Mouse (Mus musculus): ENCODE data around the gene Mfsd9.

Mfsd9 gene

DNA sequence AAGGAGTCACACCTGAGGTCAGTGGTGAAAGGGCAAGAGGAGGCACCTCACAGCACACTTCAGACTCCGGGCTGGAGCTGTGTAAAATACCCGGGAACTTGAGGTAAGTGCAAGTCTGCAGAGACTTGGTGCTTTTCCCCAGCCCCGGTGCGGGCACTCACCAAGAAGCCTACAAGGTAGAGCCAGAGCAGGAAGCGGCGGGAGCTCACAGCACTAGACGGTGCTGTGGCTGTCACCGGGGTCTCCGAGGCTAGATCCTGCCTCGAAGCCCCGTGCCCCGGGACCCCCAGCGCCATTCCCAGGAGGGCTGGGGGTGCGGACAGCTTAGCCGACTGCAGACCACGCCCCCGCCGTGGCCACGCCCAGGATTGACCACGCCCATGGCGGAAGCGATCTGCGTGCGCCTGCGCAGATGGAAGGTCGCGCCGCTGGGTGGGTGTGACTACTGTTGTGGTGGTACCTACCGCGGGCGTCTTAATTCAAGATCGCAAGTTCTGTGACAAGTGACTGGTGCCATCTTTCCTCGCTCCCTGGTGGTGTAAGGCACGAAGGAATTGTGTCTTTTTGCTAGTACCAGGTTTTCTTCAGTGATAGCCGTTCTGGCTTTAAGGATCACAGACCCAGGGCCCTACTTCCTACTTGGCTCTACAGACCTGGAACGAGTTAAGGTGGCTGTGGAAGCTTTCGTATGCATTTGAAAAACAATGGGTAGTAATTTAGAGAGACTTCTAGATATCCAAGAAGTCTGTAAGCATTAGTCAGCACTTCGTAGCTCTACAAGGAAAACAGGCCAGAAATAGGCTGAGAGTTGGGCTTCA, at the start of gene Mfsd9:
TSS of gene Mfsd9 (minus strand) at position 364 of the 818 bp plus-strand sequence.
- peak; percentile 81 for DNase-seq (ENCODE audit: low read depth, low spot score)

DNA sequence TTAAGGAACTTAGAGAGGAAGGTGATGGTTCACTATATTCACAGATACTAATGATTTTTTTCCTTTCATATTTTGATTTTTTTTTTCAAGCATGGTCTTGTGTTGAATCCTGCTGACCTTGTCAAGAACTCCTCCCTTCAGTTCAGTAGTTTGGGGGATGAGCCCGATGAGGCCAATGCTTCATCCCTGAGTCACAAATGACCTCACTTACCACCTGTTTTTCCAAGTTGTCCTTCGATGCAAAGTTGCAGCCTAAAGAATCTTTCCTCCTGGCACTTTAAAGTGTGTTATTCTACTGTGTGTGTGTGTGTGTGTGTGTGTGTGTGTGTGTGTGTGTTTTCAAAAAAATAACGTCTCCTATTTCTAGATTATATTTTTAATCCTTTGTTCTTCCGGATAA, 45.0 kb upstream of the Mfsd9 start:
- DNase-seq (ENCODE audit: low read depth, low spot score), result no peak

DNA sequence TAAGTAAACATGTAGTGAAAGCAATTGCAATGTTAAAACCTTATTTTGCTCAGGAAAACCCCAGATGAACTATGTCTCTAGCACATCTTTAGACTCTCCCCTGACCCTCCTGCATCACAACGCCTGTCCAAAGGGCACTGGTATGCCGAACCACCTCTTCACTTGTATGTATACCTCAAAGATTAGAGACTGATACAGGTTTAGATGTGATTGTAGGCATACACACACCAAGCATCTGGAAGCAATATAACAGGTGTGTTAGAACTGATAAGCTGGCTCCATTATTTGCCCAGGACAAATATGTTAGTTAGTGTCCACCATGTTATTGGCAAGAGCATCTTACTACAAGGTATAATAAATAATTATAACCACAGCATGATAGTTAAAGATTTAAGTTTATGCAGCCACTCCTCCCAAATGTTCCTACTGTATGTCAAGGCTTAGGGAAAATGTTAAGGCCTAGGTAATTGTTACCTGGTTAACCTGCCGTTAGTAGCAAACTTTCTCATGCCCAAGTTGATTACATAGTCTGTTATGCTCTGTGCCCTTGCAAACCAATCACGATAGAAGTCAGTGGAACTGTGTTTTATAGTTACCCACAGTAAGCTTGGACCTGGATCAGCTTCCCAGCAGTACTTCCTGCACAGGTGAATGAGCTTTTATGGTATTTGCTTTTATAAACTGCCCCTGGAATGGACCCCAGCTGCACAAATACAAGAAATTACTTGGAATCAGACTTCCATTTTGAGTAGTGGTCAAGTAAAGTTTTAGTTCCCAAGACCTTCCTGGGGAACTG, 40.4 kb upstream of the Mfsd9 start:
- no peak for DNase-seq (ENCODE audit: low read depth, low spot score)

DNA sequence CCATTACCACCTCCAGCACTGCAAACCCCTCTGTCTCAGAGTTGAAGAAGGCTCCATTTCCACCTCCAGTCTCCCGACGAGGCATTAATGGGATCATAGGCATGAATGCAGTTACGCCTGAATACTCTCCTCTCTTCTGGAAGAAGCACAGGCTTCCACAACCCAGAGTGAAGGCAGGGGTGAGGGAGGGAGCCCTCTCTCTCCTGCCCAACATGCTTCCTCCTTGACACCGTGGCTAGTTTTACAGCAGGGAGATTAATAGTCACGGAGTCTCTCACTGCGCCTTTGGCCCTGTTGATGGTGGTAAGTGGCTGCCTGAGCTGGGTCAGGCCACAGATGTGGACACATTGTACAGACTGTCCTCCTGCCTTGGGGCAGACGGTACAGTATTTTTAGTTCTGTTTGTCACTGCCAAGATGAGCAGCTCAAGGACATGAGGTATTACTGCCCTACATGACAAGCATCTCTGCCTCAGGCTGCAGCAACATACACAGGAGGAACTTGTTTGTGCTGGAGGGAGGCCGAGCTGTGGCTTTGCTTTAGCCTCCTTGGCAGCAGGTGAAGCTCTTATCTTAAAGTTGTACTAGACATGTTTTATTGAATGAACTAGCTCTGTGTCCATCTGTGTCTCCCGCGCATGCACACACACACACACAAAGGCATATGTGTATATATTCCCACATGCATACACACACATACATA, 38.9 kb upstream of the Mfsd9 start:
- peak; percentile 83 for DNase-seq (ENCODE audit: low read depth, low spot score)

DNA sequence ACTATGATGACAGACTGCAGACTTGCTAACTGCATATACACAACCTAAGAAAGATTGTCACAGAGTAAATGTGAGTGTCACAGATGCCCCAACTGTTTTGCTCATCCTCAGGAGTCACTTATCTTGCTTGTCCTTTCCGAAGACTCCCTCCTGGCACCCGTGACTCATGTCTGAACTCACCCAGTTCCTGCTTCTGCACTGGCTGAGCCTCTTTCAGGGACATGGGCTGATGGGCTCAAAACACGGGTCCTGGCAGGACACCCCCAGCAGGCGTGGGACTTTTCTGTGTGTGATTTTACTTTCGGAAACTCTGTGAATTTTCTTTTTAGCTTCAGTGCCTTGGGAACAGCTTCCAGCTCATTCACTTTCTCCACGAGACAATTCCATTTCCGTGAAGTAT, 35.3 kb upstream of the Mfsd9 start:
- no peak for DNase-seq (ENCODE audit: low read depth, low spot score)

DNA sequence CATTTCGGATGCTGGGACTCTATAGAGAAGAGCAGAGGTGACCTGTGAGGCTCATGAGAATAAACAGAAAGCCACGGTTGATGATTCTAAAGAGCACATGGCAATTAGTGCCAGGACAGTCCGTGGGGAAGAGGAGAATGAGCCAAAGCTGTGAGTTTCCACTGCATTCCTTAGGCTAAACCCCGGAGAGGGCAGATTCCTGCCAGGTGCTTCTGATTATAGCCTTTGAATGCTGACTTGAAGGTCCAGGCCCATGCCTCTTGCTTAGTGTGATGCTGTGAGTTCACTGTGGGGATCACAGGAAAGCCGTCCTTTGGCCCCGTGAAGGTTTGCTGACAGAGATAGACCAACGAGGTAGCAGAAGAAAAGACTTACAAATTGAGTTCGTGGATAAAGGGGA, 34.4 kb upstream of the Mfsd9 start:
- DNase-seq (ENCODE audit: low read depth, low spot score), result no peak

DNA sequence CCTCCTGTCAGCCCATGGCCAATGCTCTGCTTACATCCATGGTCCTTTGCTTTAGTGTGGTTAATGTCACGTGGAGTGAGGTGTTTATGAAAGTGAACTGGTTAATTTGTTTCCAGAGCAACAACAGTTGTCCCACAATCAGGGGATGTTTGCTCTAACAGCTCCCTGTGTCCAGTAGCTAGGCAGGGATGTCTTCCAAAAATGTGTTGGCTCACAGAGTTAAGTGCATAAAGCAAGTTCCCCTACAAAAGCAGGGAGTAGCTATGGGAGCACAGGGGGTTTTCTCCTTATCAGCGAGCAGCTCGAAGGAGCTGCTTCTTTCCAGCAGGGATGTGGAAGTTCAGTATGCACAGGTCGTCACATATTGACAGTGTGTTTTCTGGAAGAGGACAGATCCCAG, 34.0 kb upstream of the Mfsd9 start:
- DNase-seq (ENCODE audit: low read depth, low spot score), result no peak

DNA sequence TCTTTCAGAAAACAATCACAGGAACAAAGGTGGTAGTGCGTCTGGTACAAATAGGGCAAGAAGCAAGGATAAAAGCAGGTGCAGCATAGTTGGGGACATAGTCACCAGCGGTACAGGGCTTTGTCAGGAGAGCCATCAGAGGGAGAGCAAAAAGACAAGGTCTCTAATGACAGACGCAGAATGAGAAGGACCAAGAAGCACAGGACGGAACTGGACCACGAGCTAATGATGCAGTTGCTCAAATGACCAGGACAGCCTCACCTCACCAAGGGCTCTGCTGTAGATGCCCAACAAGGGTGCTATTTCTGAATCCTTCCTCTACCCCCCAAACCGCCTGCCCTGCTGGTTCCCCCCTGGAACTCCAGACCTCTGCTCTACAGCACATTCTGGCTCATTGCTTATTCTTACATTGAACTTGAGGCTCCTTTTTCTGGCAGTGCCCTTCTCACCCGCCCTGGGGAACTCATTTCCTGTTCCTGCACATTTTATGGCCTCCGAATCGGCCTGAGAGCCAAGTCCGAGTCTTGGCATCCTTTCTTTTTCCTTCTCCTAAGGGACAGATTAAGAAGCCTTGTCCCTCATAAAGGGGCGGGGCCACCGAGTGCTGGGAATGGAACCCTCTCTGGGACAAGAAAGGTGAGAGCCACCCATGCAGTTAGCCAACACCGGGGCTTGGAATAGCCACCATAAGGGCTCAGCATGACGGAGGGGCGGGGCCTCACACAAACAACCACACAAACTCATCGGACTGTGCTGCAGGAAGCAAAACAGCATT, 24.8 kb upstream of the Mfsd9 start:
- DNase-seq (ENCODE audit: low read depth, low spot score), result peak; percentile 76

DNA sequence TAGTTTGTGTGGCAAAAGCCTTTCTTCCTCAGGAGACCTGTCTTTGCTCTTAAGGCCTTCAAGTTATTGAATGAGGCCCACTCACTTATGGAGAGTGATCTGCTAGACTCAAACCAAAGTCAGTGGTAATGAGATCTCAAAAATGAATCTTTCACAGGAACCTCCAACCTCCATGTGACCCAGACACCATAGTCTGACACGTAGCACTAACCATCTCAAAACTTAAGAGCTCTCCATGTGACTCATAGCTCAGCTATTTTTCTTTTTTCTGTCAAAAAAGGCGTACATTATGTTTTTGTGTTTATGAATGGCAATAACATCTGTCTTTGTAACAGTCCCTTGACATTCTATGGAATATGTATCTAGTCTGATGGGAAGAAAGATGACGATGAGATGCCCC, 18.2 kb upstream of the Mfsd9 start:
- DNase-seq (ENCODE audit: low read depth, low spot score), result no peak

DNA sequence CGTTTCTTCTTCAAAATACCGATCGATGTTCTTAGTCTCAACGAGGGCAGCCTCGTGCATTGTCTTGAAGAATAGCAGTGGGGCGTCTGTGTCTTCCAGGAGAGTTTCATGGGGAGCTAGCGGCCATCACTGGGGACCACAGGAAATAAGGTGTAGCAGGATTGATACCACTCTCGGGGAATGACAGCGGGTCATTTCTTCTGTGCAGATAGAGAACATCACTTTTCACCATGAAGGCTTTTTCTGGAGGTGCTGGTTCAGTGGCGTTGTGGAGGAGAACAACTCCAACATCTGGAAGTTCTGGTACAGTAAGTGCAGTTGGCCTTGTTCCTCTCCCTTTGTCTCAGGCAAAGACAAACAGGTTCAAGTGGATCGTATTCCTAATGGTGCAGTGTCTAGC, 15.4 kb upstream of the Mfsd9 start:
- DNase-seq (ENCODE audit: low read depth, low spot score), result no peak

DNA sequence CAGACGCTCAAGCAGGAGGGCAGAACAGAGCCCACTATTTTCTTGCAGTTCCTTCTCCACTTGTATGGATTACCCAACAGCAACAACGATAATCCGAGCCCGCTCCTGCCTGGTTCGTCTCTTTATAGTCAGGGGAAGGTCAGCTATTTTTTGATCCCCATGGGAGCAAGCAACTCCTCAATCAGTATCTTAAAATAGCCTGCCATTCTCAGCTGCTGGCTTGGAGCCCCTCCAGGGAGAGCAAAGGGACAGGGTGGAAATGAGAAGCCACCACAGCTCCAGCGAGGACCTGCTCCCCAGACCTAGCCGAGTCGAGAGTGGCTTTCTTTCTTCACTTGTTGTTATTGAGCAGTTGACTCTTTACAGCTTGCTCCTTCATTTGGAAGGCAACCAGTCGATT, 14.9 kb upstream of the Mfsd9 start, which contains the start of gene Tmem182:
TSS of gene Tmem182 (plus strand) at position 251 of the 400 bp plus-strand sequence.
- DNase-seq (ENCODE audit: low read depth, low spot score), result peak; percentile 95

DNA sequence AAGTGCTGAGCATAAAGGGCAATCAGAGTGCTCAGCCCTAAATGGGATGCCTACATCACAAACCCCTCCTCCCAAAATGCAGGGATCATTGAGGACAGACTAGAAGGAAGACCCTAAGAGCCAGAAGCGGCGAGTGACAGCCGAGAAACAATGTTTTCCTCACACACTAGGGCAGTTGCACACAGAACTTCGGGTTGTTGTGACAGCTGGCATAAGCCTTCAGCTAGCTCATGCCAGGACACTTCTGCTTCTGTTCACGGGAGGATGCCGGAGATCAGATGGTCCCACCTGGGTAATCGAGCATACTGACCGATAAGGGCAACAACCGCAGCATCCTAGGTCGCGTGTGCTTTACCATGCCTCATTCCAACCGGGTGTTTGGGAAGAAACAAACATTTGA, 13.6 kb upstream of the Mfsd9 start:
- DNase-seq (ENCODE audit: low read depth, low spot score), result no peak

DNA sequence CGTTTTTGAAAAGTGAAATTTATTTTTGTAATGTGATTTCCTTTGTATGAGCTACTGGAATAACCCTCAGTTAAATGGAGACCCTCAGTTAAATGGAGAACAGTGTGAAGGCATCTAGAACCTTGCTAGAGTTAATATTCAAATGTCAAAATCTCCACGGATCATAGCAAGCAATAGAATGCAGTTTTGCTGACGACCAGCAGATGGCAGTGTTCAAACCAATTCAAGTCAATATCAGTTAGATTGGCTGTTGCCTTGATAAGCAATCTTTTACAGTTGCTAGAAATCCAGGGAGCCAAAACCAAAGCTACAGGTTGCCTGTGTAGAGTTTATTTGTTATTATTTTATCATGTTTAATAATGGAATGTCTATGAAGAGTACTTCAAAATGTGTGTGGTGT, 12.3 kb upstream of the Mfsd9 start:
- DNase-seq (ENCODE audit: low read depth, low spot score), result peak; percentile 69

DNA sequence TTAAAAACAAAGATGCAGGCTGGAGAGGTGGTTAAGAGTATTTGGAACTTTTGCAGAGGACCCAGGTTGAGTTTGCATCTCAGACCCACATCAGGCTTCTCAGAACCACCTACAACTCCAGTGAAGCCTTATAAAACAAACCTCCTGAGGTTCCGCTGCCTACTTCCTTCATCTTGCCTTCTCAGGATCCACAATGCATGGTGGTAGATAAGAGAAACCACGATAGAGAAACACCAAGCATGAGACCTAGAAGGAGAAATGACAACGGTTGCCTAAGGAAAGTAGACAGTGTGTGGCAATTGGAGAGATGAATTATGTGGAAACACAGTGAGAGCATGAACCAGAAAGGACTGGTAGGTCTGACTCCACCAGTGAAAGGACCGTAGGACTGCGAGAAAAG, 10.4 kb upstream of the Mfsd9 start:
- DNase-seq (ENCODE audit: low read depth, low spot score), result no peak

DNA sequence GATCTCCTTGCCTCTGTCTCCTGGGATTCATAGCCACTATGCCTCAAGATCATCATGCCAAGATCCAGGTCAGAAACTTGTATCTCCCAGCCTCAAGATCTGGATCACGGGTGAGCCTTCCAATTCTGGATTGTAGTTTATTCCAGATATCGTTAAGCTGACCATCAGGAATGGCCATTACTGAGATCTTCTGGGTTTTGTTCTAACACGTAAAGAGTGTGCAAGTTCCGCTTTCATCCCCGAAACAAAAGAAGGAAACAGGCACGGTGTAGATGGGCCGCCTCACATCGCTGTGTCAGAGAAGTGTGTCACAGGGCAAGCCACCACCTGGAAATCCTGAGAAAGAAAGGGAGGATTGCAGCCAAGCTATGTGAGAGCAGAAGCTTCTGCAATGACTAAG, 8.6 kb upstream of the Mfsd9 start:
- no peak for DNase-seq (ENCODE audit: low read depth, low spot score)

DNA sequence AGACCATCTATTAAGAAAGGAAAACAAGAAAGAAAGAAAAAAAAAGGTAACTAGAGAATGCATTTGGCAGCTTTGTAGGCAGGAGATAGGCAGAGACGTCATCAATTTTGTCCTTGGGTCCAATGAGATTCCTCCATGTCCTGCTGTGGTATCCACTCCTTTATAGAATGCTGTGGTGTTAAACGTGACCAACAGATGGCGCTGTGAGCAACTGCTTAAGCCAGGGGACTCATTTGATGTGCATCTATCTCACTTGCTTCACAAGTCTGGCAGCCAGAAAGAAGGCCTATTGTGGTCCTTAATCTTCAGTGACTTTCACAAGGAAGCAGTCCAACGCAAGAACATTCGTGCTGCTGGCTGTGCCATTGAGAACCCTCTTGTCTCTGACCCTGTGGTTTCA, 6.9 kb upstream of the Mfsd9 start:
- peak; percentile 69 for DNase-seq (ENCODE audit: low read depth, low spot score)

DNA sequence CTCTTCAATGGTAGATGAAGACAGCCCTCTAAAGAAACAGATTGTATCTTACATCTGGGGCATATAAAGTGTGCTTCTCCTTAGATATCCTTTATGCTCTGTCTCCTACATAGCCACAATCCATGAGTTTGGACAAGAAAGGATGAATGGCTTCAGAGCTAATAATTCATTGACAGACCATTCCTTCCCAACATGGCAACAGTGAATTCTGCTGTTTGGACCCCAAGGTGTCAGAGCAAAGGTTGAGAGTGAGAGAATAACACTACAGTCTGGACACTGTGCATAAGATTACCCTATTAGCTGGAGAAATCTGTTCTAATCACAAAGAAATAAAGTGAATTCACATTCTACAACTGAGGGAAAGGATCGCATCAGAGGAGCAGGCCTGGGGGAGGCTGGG, 5.0 kb upstream of the Mfsd9 start:
- DNase-seq (ENCODE audit: low read depth, low spot score), result no peak

DNA sequence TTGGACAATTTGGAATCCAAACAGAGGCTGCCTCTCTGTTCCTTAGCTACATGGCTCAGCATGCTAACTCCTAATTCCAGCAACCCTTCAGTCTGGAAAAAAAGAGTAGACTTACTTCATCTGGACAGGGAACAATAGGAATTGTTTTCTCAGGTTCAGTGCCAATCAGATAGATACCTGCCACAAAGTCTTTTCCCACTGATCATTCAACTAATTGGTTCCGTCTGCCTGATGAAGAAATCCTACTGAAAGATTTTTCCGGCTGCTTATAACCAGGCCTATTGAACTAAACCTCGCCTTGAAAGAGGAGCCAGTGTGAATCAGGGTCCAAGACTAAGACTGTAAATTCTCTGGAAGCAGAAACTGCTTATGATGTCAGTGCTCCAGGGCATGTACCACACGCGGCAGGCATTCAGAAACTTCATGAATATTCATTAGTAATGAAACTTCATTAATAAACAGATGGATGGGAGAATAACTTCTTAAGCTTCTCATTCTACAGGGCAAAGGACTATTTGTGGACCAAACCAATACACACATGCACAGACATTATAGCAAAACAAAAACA, 737 bp downstream of the Mfsd9 start:
- DNase-seq (ENCODE audit: low read depth, low spot score), result no peak

DNA sequence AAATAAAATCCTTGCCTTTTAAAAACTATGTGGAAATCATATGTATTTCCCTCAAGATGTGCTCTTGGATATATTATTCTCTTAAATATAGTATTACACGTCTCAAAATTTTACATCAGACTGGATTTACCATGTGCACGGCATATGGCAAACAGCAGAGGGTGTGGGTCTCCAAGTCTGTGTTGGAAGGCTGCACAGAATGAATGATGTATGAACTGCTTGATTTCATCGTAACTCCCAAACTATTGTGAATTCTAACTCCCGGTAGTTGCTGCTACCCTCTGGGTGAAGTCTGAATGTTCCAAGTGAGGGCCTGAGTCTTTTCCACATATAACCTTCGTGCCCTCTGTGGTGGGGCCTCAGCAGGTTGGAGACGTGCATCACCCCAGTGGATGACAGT, 1.5 kb downstream of the Mfsd9 start:
- DNase-seq (ENCODE audit: low read depth, low spot score), result no peak

DNA sequence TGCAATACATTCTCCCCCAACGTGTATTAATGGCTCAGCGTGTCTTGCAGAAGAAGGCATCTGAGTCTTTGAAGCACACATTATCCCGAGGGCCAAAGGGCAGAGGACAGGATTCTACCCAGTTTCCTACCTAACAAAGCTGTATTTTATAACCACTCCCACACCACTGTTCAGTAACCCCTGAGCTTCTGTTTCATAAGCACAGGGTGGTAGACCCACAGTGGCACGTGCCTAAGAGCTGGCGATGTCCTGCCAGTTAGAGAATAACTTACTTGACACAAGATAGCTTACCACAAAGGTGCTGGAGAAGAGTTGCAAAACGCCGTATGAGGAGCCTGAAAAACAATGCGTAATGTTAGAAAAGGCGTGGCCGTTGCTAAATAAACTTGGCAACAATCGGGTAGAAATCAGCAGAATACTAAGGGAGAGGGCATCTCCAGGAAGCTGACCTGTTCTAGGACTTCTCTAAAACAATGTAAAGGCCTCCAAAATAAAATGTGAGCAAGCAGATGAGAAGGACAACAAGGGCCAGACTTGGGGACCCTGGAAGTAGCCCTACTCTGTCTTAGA, 4.5 kb downstream of the Mfsd9 start:
- DNase-seq (ENCODE audit: low read depth, low spot score), result no peak

DNA sequence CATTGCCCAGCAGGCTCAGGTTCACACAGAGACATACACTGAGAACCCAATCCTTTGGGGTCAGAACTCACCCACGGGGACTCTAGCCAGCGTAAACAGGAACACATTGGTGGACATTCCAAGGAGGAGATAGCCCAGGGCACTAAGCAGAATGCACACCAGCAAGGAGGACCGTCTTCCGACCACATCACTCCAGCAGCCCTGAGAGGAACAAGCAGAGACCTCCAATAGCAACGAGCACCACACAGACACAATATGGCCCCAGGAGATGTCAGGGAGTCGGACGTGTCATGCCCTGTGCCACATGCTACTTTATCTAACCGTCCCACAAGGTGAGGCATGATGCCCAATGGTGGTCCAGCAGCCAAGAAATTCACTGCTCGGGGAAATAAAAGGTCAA, 6.2 kb downstream of the Mfsd9 start:
- no peak for DNase-seq (ENCODE audit: low read depth, low spot score)
